Mouse (Mus musculus) embryonic facial prominence, embryonic 13.5 days (tissue): ENCODE measurements around the gene Ppp1r21. TPM values are rescaled to one million over a fixed set of nuclear protein-coding genes. Genes with fewer than 3 reads are reported as not detected.
A peak's percentile ranks its signal among the peaks of the same experiment; 100 is the strongest.

Experiments
- ATAC-seq: fragments of 200-750 bp; cut with Nextera tagmentation; 2 replicates; pipeline ENCODE4 v1.8.0; 2017; ENCODE audit warnings: low read depth; ENCODE audit not compliant: insufficient number of reproducible peaks, insufficient read depth, low FRiP score, low TSS enrichment
- H3K27ac ChIP-seq: fragments of 300-500 bp; sonication (generic); 2 replicates; pipeline ENCODE4 v1.5.1; 2015; ENCODE audit warnings: moderate library complexity, mild to moderate bottlenecking, inconsistent platforms
- H3K27me3 ChIP-seq: fragments of 300-500 bp; sonication (generic); 2 replicates; pipeline ENCODE4 v1.6.1; 2015; ENCODE audit warnings: mild to moderate bottlenecking, inconsistent platforms
- H3K36me3 ChIP-seq: fragments of 300-500 bp; sonication (generic); 2 replicates; pipeline ENCODE4 v1.6.1; 2015; ENCODE audit warnings: mild to moderate bottlenecking, inconsistent platforms
- H3K4me1 ChIP-seq: fragments of 300-500 bp; sonication (generic); 2 replicates; pipeline ENCODE4 v1.6.1; 2015; ENCODE audit warnings: inconsistent platforms
- H3K4me2 ChIP-seq: fragments of 300-500 bp; sonication (generic); 2 replicates; pipeline ENCODE4 v1.6.1; 2015; ENCODE audit warnings: moderate library complexity, mild to moderate bottlenecking, inconsistent platforms
- H3K4me3 ChIP-seq: fragments of 300-500 bp; sonication (generic); 2 replicates; pipeline ENCODE4 v1.5.1; 2015; ENCODE audit warnings: mild to moderate bottlenecking, inconsistent platforms
- H3K9ac ChIP-seq: fragments of 300-500 bp; sonication (generic); 2 replicates; pipeline ENCODE4 v1.6.1; 2015; ENCODE audit warnings: mild to moderate bottlenecking, inconsistent platforms
- H3K9me3 ChIP-seq: fragments of 300-500 bp; sonication (generic); 2 replicates; pipeline ENCODE4 v1.6.1; 2016; ENCODE audit warnings: inconsistent platforms
- WGBS: fragments of 180-500 bp; shearing (Covaris S2); methylation state at CpG from one replicate; pipeline ENCODE4 v1.1.7; 2015; ENCODE audit warnings: mixed read lengths; 5-methylcytosine and 5-hydroxymethylcytosine counted together
- polyA plus RNA-seq: library from polyadenylated mRNA; unstranded; fragments of >200 nt; fragmentation: Nextera tagmentation; extraction: Ambion mirVana; gene quantifications from 2 replicates; pipeline ENCODE4 v1.2.1, GENCODE M21; 2015

Ppp1r21 gene
- polyA plus RNA-seq, 1 experiment from 2014 or later: 19.6 TPM

- 1% methylated on average over 5 of the region's 5 CpGs for WGBS
- Histone ChIP-seq H3K9me3 (no peaks in the 10 kb centered on the region), H3K27ac (peak overlapping the region; percentile 92), H3K4me1 (peaks cover 35% of the 10 kb centered on the region), H3K4me2 (peak overlapping the region; percentile 79), H3K27me3 (no peaks in the 10 kb centered on the region), H3K36me3 (no peaks in the 10 kb centered on the region), H3K4me3 (peak overlapping the region; percentile 68), H3K9ac (peak overlapping the region; percentile 84)
- ATAC-seq: no peak
Measured at GRCm38 (mm10) chr17:88598056-88598420, 68.1 kb downstream of the Ppp1r21 start.

GRCm38 (mm10) chr17:88598570-88599368, 68.9 kb downstream of the Ppp1r21 start:
- Histone ChIP-seq H3K4me3 (peak overlapping the region; percentile 68), H3K9ac (peak overlapping the region; percentile 84), H3K36me3 (peaks cover 5% of the 10 kb centered on the region; the same call in 1 of the 2 replicates), H3K9me3 (no peaks in the 10 kb centered on the region), H3K27me3 (no peaks in the 10 kb centered on the region), H3K4me2 (peak overlapping the region; percentile 79), H3K27ac (peak overlapping the region; percentile 92), H3K4me1 (peaks cover 35% of the 10 kb centered on the region)
- ATAC-seq: peak; percentile 53; the same call in 1 of the 2 replicates
- WGBS: 21% methylated on average over 14 of the region's 14 CpGs

- no peak overlapping the region for H3K27ac ChIP-seq
- H3K27me3 ChIP-seq: no peaks in the 10 kb centered on the region
- H3K4me2 ChIP-seq: no peak overlapping the region
- peaks cover 35% of the 10 kb centered on the region for H3K4me1 ChIP-seq
- 66% methylated on average over 8 of the region's 8 CpGs for WGBS
- H3K36me3 ChIP-seq: peaks cover 7% of the 10 kb centered on the region; the same call in 1 of the 2 replicates
- no peak for ATAC-seq
- no peak overlapping the region for H3K4me3 ChIP-seq
- no peaks in the 10 kb centered on the region for H3K9me3 ChIP-seq
- H3K9ac ChIP-seq: no peak overlapping the region
Measured at GRCm38 (mm10) chr17:88600492-88601026, 70.6 kb downstream of the Ppp1r21 start.

- H3K27ac ChIP-seq: no peak overlapping the region
- H3K9ac ChIP-seq: no peak overlapping the region
- H3K9me3 ChIP-seq: no peaks in the 10 kb centered on the region
- ATAC-seq: no peak
- H3K36me3 ChIP-seq: peaks cover 13% of the 10 kb centered on the region; the same call in 1 of the 2 replicates
- no peak overlapping the region for H3K4me3 ChIP-seq
- 93% methylated on average over 11 of the region's 11 CpGs for WGBS
- no peaks in the 10 kb centered on the region for H3K27me3 ChIP-seq
- H3K4me2 ChIP-seq: no peak overlapping the region
- peaks cover 25% of the 10 kb centered on the region for H3K4me1 ChIP-seq
Measured at GRCm38 (mm10) chr17:88603943-88604342, 74.0 kb downstream of the Ppp1r21 start.

GRCm38 (mm10) chr17:88606056-88606455, 76.1 kb downstream of the Ppp1r21 start:
- 89% methylated on average over 2 of the region's 2 CpGs for WGBS
- Histone ChIP-seq H3K4me2 (no peak overlapping the region), H3K4me1 (peaks cover 18% of the 10 kb centered on the region), H3K9ac (no peak overlapping the region), H3K4me3 (no peak overlapping the region), H3K27me3 (no peaks in the 10 kb centered on the region), H3K27ac (no peak overlapping the region), H3K9me3 (no peaks in the 10 kb centered on the region), H3K36me3 (peaks cover 17% of the 10 kb centered on the region; the same call in 1 of the 2 replicates)
- no peak for ATAC-seq

GRCm38 (mm10) chr17:88609361-88609760, 79.4 kb downstream of the Ppp1r21 start:
- no peak overlapping the region for H3K4me3 ChIP-seq
- peak overlapping the region; percentile 4; the same call in 1 of the 2 replicates for H3K27ac ChIP-seq
- no peaks in the 10 kb centered on the region for H3K27me3 ChIP-seq
- peaks cover 9% of the 10 kb centered on the region; the same call in 1 of the 2 replicates for H3K36me3 ChIP-seq
- no peak overlapping the region for H3K9ac ChIP-seq
- no peak for ATAC-seq
- no peaks in the 10 kb centered on the region for H3K9me3 ChIP-seq
- H3K4me2 ChIP-seq: no peak overlapping the region
- WGBS: 70% methylated on average over 15 of the region's 15 CpGs
- H3K4me1 ChIP-seq: peaks cover 19% of the 10 kb centered on the region

- Histone ChIP-seq H3K36me3 (peaks cover 9% of the 10 kb centered on the region; the same call in 1 of the 2 replicates), H3K4me2 (no peak overlapping the region), H3K9ac (no peak overlapping the region), H3K4me1 (peaks cover 29% of the 10 kb centered on the region), H3K4me3 (no peak overlapping the region), H3K27ac (peak overlapping the region; percentile 44; the same call in 1 of the 2 replicates), H3K27me3 (no peaks in the 10 kb centered on the region), H3K9me3 (no peaks in the 10 kb centered on the region)
- WGBS: 32% methylated on average over 2 of the region's 2 CpGs
- 0 out of 2 replicates have a peak, but pooled peaks have one; percentile 59 for ATAC-seq
Measured at GRCm38 (mm10) chr17:88611057-88611456, 81.1 kb downstream of the Ppp1r21 start.

GRCm38 (mm10) chr17:88613172-88613571, 83.3 kb downstream of the Ppp1r21 start:
- WGBS: 66% methylated on average over 6 of the region's 6 CpGs

GRCm38 (mm10) chr17:88613721-88614120, 83.8 kb downstream of the Ppp1r21 start:
- ATAC-seq: no peak
- Histone ChIP-seq H3K4me1 (peaks cover 29% of the 10 kb centered on the region), H3K36me3 (peaks cover 13% of the 10 kb centered on the region), H3K9ac (no peak overlapping the region), H3K27me3 (no peaks in the 10 kb centered on the region), H3K9me3 (no peaks in the 10 kb centered on the region), H3K27ac (no peak overlapping the region), H3K4me3 (no peak overlapping the region), H3K4me2 (no peak overlapping the region)
- WGBS: 89% methylated on average over 3 of the region's 3 CpGs

More at GRCm38 (mm10) chr17:88613172-88613571, 83.3 kb downstream of the Ppp1r21 start:
- Histone ChIP-seq H3K9me3 (no peaks in the 10 kb centered on the region), H3K27ac (no peak overlapping the region), H3K36me3 (peaks cover 14% of the 10 kb centered on the region), H3K4me1 (peaks cover 29% of the 10 kb centered on the region), H3K4me3 (no peak overlapping the region), H3K9ac (no peak overlapping the region), H3K4me2 (no peak overlapping the region), H3K27me3 (no peaks in the 10 kb centered on the region)
- ATAC-seq: no peak

- H3K4me1 ChIP-seq: peaks cover 28% of the 10 kb centered on the region
- H3K27me3 ChIP-seq: no peaks in the 10 kb centered on the region
- H3K9me3 ChIP-seq: no peaks in the 10 kb centered on the region
- ATAC-seq: no peak
- WGBS: 63% methylated on average over 3 of the region's 3 CpGs
- no peak overlapping the region for H3K9ac ChIP-seq
- H3K4me2 ChIP-seq: no peak overlapping the region
- no peak overlapping the region for H3K4me3 ChIP-seq
- H3K36me3 ChIP-seq: peaks cover 11% of the 10 kb centered on the region
- no peak overlapping the region for H3K27ac ChIP-seq
Measured at GRCm38 (mm10) chr17:88614234-88614633, 84.3 kb downstream of the Ppp1r21 start.

GRCm38 (mm10) chr17:88614733-88615132, 84.8 kb downstream of the Ppp1r21 start:
- ATAC-seq: no peak
- Histone ChIP-seq H3K9ac (no peak overlapping the region), H3K4me2 (no peak overlapping the region), H3K4me1 (peaks cover 23% of the 10 kb centered on the region), H3K9me3 (no peaks in the 10 kb centered on the region), H3K27ac (no peak overlapping the region), H3K36me3 (peaks cover 9% of the 10 kb centered on the region), H3K4me3 (no peak overlapping the region), H3K27me3 (no peaks in the 10 kb centered on the region)
- 93% methylated on average over 1 of the region's 1 CpGs for WGBS
